Mouse (Mus musculus) C2C12 (cell line): ENCODE measurements around the gene Lnx1. TPM values are rescaled to one million over a fixed set of nuclear protein-coding genes. Genes with fewer than 3 reads are reported as not detected.

Source experiments
- H3K27me3 ChIP-seq: one replicate; pipeline ENCODE4 v1.6.1; 2011; ENCODE audit not compliant: control insufficient read depth, insufficient read depth, insufficient read length
- H3K36me3 ChIP-seq: one replicate; pipeline ENCODE4 v1.6.1; 2011; ENCODE audit not compliant: control insufficient read depth, insufficient read depth
- H3K4me3 ChIP-seq: one replicate; pipeline ENCODE4 v1.5.1; 2011; ENCODE audit warnings: mild to moderate bottlenecking, control low read depth; ENCODE audit not compliant: poor library complexity, insufficient read depth, severe bottlenecking
- H3K79me2 ChIP-seq: one replicate; pipeline ENCODE4 v1.6.1; 2011; ENCODE audit not compliant: control insufficient read depth, insufficient read depth
- H3K79me3 ChIP-seq: one replicate; pipeline ENCODE4 v1.6.1; 2011; ENCODE audit warnings: low read depth, control low read depth
- H3ac ChIP-seq: one replicate; pipeline ENCODE3; 2011; ENCODE audit warnings: low read depth; ENCODE audit not compliant: control insufficient read depth, insufficient read length
- CEBPB ChIP-seq: IDR thresholded peaks from one replicate; pipeline ENCODE4 v1.6.1; 2011; ENCODE audit warnings: low read depth, mild to moderate bottlenecking, control low read depth, moderate library complexity
- CTCF ChIP-seq: IDR thresholded peaks from one replicate; pipeline ENCODE4 v1.5.1; 2011; ENCODE audit not compliant: control insufficient read depth, insufficient read depth, insufficient read length
- FOSL1 ChIP-seq: IDR thresholded peaks from one replicate; pipeline ENCODE4 v1.8.0; 2011; ENCODE audit warnings: mild to moderate bottlenecking, low read length; ENCODE audit not compliant: poor library complexity, insufficient read depth, severe bottlenecking
- MAX ChIP-seq: IDR thresholded peaks from one replicate; pipeline ENCODE4 v1.6.1; 2011; ENCODE audit warnings: mild to moderate bottlenecking, control low read depth
- MYOD1 ChIP-seq: IDR thresholded peaks from one replicate; pipeline ENCODE4 v1.6.1; 2011; ENCODE audit warnings: low read depth; ENCODE audit not compliant: control insufficient read depth, insufficient read length
- MYOG ChIP-seq: IDR thresholded peaks from one replicate; pipeline ENCODE4 v1.6.1; 2011; ENCODE audit not compliant: control insufficient read depth, insufficient read length; ENCODE audit errors: extremely low read depth
- USF1 ChIP-seq: IDR thresholded peaks from one replicate; pipeline ENCODE4 v1.6.1; 2011; ENCODE audit warnings: low read depth, mild to moderate bottlenecking, control low read depth, moderate library complexity
- polyA plus RNA-seq: library from polyadenylated mRNA; unstranded; fragments of >200 nt; fragmentation: generic; extraction: Trizol; gene quantifications from one replicate; pipeline ENCODE4 v1.2.1, GENCODE M21; 2012; ENCODE audit warnings: missing spikeins

The Lnx1 gene
- polyA plus RNA-seq, 1 experiment: 0.02 TPM

DNA sequence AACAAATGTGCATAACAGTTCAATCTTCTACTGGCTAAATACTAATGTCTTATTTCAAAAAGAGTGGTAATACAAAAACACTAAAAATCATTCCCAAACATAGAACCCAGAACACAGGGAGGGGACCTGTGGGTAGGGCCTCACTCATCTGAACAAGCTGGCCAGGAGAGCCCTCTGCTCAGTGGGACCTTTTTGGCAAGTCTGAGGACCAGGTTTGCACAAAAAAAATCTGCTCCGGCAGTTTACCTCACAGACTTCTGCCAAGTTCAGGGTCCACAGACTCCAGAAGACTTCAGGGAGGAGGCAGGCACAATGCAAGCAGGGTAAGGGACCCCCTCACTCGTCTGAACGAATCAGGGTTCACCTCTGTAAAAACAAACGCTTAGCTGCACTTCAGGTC, 42.9 kb downstream of the Lnx1 start:
- Histone ChIP-seq H3K27me3 (no peaks in the 10 kb centered on the region), H3K4me3 (no peak overlapping the region), H3K79me3 (no peaks in the 10 kb centered on the region), H3ac (no peak overlapping the region), H3K79me2 (no peaks in the 10 kb centered on the region), H3K36me3 (no peaks in the 10 kb centered on the region)
- no peak for TF ChIP-seq FOSL1

GRCm38 (mm10) chr5:74659281-74659680, 43.4 kb downstream of the Lnx1 start:
- no peak overlapping the region for H3ac ChIP-seq
- no peak overlapping the region for H3K4me3 ChIP-seq
- TF ChIP-seq MYOD1 (no peak), CEBPB (no peak), FOSL1 (no peak), USF1 (no peak), MYOG (no peak), CTCF (no peak), MAX (no peak)
- no peaks in the 10 kb centered on the region for H3K27me3 ChIP-seq
- no peaks in the 10 kb centered on the region for H3K79me3 ChIP-seq
- H3K36me3 ChIP-seq: no peaks in the 10 kb centered on the region
- no peaks in the 10 kb centered on the region for H3K79me2 ChIP-seq

DNA sequence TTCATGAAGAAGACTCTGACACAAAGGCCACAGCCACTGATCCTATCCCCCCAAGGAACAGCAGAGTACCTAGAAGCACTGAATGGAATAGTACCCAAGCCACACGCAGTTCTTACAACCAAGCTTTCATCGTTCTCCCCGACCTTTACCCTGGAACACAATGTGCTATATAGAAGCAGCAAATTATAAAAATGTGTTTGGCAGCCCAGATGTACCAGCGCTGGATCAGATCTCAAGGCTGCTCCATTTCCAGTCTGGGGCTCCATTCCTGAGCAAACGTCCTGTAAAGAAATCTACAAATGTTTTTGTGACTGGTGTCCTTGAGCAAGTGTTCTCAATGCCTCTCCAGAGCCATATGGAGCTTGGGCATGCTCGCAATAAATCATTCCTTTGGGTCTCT, 44.8 kb downstream of the Lnx1 start:
- Histone ChIP-seq H3K4me3 (no peak overlapping the region), H3K79me2 (no peaks in the 10 kb centered on the region)
- no peak for TF ChIP-seq FOSL1
- no peak for TF ChIP-seq MAX
- TF ChIP-seq MYOD1: no peak
- no peak for TF ChIP-seq MYOG
- TF ChIP-seq CEBPB: no peak
- TF ChIP-seq CTCF: no peak
- TF ChIP-seq USF1: no peak

DNA sequence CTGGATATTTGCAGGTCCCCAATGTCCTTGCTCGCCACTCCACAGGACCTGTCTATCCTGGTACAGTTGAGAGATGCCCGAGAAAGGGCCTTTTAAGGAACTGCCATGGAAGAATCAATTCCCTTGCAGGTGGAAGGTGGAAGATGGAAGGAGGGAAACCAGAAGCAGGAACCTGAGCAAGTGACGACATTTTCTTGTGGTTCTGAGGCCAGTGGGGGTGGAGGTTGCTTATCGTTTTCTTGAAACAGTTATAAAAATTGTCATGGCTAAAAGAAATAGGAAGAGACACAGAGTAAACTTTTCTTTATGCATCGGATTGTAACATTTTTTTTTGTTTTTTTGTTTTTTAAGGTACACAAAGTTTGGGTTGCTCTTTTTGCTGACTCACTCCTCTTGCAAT, 46.3 kb downstream of the Lnx1 start:
- no peaks in the 10 kb centered on the region for H3K27me3 ChIP-seq
- H3ac ChIP-seq: no peak overlapping the region
- no peaks in the 10 kb centered on the region for H3K36me3 ChIP-seq
- H3K79me3 ChIP-seq: no peaks in the 10 kb centered on the region
- TF ChIP-seq MYOD1 (no peak), USF1 (no peak), MYOG (no peak), CEBPB (no peak), CTCF (no peak), MAX (no peak), FOSL1 (no peak)
- no peak overlapping the region for H3K4me3 ChIP-seq
- H3K79me2 ChIP-seq: no peaks in the 10 kb centered on the region

More for the DNA sequence above, 44.8 kb downstream of the Lnx1 start:
- Histone ChIP-seq H3K79me3 (no peaks in the 10 kb centered on the region), H3ac (no peak overlapping the region), H3K36me3 (no peaks in the 10 kb centered on the region), H3K27me3 (no peaks in the 10 kb centered on the region)

- Histone ChIP-seq H3K79me3 (no peaks in the 10 kb centered on the region), H3ac (no peak overlapping the region), H3K36me3 (no peaks in the 10 kb centered on the region), H3K79me2 (no peaks in the 10 kb centered on the region), H3K27me3 (no peaks in the 10 kb centered on the region), H3K4me3 (no peak overlapping the region)
- TF ChIP-seq MAX (no peak), MYOG (no peak), CEBPB (no peak), USF1 (no peak), CTCF (no peak), MYOD1 (no peak), FOSL1 (no peak)
These were observed 48.2 kb downstream of the Lnx1 start for GRCm38 (mm10) chr5:74654527-74654926.

GRCm38 (mm10) chr5:74653766-74654165, 48.9 kb downstream of the Lnx1 start:
- H3K79me3 ChIP-seq: no peaks in the 10 kb centered on the region
- TF ChIP-seq CEBPB (no peak), MYOG (no peak), CTCF (no peak), FOSL1 (no peak), MYOD1 (no peak), USF1 (no peak), MAX (no peak)
- no peak overlapping the region for H3K4me3 ChIP-seq
- H3K27me3 ChIP-seq: no peaks in the 10 kb centered on the region
- H3K79me2 ChIP-seq: no peaks in the 10 kb centered on the region
- H3ac ChIP-seq: no peak overlapping the region
- no peaks in the 10 kb centered on the region for H3K36me3 ChIP-seq
